Mouse (Mus musculus) G1E (cell line): Measurements from ENCODE around the gene Naf1.

Experiments
- CTCF ChIP-seq: IDR thresholded peaks from 2 replicates; pipeline ENCODE4 v1.5.1; 2012; ENCODE audit warnings: low read depth, low read length, inconsistent platforms, mixed read lengths
- GATA1 ChIP-seq: IDR thresholded peaks from 2 replicates; pipeline ENCODE4 v1.6.1; 2012; ENCODE audit warnings: borderline replicate concordance, low read length, inconsistent platforms, mixed read lengths
- GATA2 ChIP-seq: IDR thresholded peaks from 2 replicates; pipeline ENCODE4 v1.6.1; 2012; ENCODE audit warnings: low read depth, low read length, inconsistent platforms, borderline replicate concordance
- POLR2AphosphoS5 ChIP-seq: IDR thresholded peaks from 2 replicates; pipeline ENCODE4 v1.6.1; 2012; ENCODE audit warnings: low read depth, low read length, inconsistent platforms; ENCODE audit not compliant: insufficient replicate concordance
- TAL1 ChIP-seq: conservative IDR thresholded peaks from 2 replicates; pipeline ENCODE4 v1.6.1; 2012; ENCODE audit warnings: low read depth, low read length, inconsistent platforms, mixed read lengths

DNA sequence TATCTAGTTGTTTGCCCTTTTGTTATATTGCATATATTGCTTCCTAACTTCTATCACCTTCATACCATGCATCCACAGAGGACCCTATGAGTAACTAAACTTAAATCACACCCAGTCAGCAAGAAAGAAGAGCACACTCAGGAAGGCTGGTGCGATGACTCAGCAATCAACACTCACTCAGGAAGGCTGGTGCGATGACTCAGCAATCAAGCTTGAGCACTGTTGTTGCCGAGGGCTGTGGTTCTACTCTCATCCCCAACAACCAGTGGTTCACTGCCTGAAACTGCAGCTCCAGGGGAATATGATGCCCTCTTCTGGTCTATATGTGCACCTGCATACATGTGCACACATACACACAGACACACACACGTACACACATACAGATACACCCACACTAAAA is 73.7 kb downstream of the Naf1 start:
- TF ChIP-seq CTCF (no peak), POLR2AphosphoS5 (no peak), GATA1 (no peak), GATA2 (no peak), TAL1 (no peak)
